Mouse (Mus musculus): ENCODE measurements around the gene Cacna1s. TPM values are rescaled to one million over a fixed set of nuclear protein-coding genes. Genes with fewer than 3 reads are reported as not detected.

Gene Cacna1s
- polyA plus RNA-seq, 1 experiment from 2014 or later = 0.45 TPM

DNA sequence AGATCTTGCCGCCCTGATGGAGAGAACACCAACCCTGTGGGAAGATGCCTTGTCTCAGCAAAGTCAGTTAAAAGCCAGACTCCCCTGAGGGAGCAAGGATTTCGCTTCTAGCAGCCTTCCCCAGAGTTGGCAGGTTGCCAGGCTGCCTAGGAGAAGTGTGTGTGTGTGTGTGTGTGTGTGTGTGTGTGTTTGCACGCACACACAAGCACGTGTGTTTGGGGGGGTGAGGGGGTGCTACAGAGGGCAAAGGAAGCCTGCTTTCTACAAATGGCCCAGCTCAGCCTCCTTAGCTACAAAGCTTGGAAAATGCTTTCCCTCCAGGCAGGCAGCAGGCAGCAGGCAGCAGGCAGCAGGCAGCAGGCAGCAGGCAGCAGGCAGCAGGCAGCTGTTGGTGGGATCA lies 85.0 kb downstream of the Cacna1s start:
- peak overlapping the region; percentile 29 for H3K4me2 ChIP-seq (ENCODE audit: low read length)
- no peaks in the 10 kb centered on the region for H3K36me3 ChIP-seq (ENCODE audit: control insufficient read depth, insufficient read depth, low read length)
- H3K9me3 ChIP-seq (ENCODE audit: control insufficient read depth, low read length) = no peaks in the 10 kb centered on the region
- peaks cover 62 to 73% of the 10 kb centered on the region in 2 experiments for H3K4me1 ChIP-seq (ENCODE audit: control insufficient read depth in 2 of 2, insufficient read depth in 2 of 2, low read length in 2 of 2)
- H3K27me3 ChIP-seq (ENCODE audit: control insufficient read depth, insufficient read depth, low read length) = no peaks in the 10 kb centered on the region; the same call in 1 of the 2 replicates
- no peak overlapping the region for H3K4me3 ChIP-seq (ENCODE audit: control insufficient read depth in 1 of 2, insufficient read depth in 1 of 2, low read depth in 1 of 2, low read length in 2 of 2)
- 0% methylated on average over 4 of the region's 4 CpGs for WGBS
- no peak for ATAC-seq (ENCODE audit: insufficient number of reproducible peaks, insufficient read depth, low FRiP score, low read depth)
- peak overlapping the region; percentile 14 to 69; a peak in 2 of 4 replicates for H3K27ac ChIP-seq (replicated peaks in 1 of 2; ENCODE audit: control insufficient read depth in 1 of 2, insufficient read depth in 1 of 2, low read depth in 2 of 2, low read length in 2 of 2)
- peak overlapping the region; percentile 45; the same call in 1 of the 2 replicates for H3K9ac ChIP-seq (ENCODE audit: low read length)

DNA sequence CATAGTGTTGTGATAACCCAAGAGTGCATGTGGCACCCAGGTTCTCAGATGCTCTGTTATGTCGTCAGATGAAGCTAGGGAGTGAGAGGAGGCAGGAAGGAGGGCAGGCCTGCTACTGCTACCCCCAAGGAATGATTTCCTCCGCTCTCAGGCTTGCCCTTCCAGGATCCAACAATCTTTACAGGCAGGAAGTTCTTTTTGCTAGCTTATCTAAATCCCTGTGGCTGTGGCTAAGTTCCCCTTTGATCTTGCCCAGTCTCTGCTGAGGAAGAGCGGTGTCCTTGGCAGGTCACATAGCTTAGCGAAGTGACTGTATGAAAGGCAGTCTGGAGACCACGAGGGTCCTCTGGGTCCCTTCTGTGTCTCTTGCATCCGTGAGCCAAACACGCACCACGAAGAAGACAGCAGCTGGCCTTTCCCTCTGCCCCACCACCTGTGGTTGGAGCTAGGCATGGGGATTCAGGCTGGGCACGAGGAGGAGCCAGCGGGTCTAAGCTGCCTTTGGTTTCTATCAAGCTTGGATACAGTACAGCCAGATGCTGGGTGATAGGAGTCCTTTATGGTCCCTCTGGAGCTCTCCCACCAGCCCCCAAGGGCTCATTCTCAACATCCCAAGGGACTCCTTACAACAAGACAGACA lies 85.8 kb downstream of the Cacna1s start:
- H3K4me3 ChIP-seq (ENCODE audit: control insufficient read depth in 1 of 2, insufficient read depth in 1 of 2, low read depth in 1 of 2, low read length in 2 of 2) = no peak overlapping the region
- no peak for ATAC-seq (ENCODE audit: insufficient number of reproducible peaks, insufficient read depth, low FRiP score, low read depth)

DNA sequence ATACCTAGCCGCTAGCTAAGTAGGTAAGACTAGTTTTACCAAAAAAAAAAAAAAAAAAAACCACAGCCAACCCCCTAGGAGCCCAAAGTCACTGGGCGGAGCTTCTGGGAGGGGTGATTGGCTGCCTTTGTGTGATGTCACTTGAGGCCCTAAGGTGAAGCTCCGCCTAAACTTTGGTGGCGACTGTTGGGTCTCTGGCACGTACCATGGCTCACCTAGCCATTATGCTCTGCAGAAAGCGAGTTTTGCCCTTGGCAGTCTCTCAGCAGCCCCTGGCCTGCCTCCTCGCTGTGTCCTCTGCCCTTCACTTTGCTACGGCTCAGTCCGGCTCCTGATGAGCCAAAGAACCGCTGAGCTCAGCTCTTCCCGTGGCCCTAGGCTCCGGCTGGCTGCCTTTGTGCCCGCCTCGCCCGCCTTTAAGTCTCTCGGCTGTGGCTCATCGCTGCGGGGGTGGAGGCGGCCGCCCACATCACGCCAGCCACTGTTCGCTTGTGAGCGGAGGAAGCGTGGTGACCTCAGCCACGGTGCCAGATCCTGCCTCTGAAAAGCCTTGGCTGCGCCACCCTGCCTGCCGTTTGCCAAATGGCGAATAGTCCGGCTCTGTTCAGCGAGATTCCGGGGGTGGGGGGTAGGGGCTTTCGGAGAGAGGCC lies 87.6 kb downstream of the Cacna1s start:
- Histone ChIP-seq H3K27me3 (ENCODE audit: control insufficient read depth, insufficient read depth, low read length) (no peaks in the 10 kb centered on the region), H3K4me3 (ENCODE audit: control insufficient read depth in 1 of 2, insufficient read depth in 1 of 2, low read depth in 1 of 2, low read length in 2 of 2) (peak overlapping the region; percentile 49 to 70), H3K36me3 (ENCODE audit: control insufficient read depth, insufficient read depth, low read length) (no peaks in the 10 kb centered on the region), H3K9me3 (ENCODE audit: control insufficient read depth, low read length) (no peaks in the 10 kb centered on the region), H3K27ac (replicated peaks in 1 of 2; ENCODE audit: control insufficient read depth in 1 of 2, insufficient read depth in 1 of 2, low read depth in 2 of 2, low read length in 2 of 2) (peak overlapping the region; percentile 65 to 88), H3K4me2 (ENCODE audit: low read length) (peak overlapping the region; percentile 79), H3K4me1 (ENCODE audit: control insufficient read depth in 2 of 2, insufficient read depth in 2 of 2, low read length in 2 of 2) (peaks cover 43 to 51% of the 10 kb centered on the region in 2 experiments), H3K9ac (ENCODE audit: low read length) (peak overlapping the region; percentile 77)
- under 1% methylated on average over 32 of the region's 32 CpGs for WGBS
- ATAC-seq (ENCODE audit: insufficient number of reproducible peaks, insufficient read depth, low FRiP score, low read depth) = peak; percentile 23; the same call in 1 of the 2 replicates

More for the DNA sequence above, 85.8 kb downstream of the Cacna1s start:
- no peaks in the 10 kb centered on the region for H3K27me3 ChIP-seq (ENCODE audit: control insufficient read depth, insufficient read depth, low read length)
- no peaks in the 10 kb centered on the region for H3K36me3 ChIP-seq (ENCODE audit: control insufficient read depth, insufficient read depth, low read length)
- peak overlapping the region; percentile 29 for H3K4me2 ChIP-seq (ENCODE audit: low read length)
- no peaks in the 10 kb centered on the region for H3K9me3 ChIP-seq (ENCODE audit: control insufficient read depth, low read length)
- H3K4me1 ChIP-seq (ENCODE audit: control insufficient read depth in 2 of 2, insufficient read depth in 2 of 2, low read length in 2 of 2) = peaks cover 59 to 65% of the 10 kb centered on the region in 2 experiments
- peak overlapping the region; percentile 69 to 79 for H3K27ac ChIP-seq (replicated peaks in 1 of 2; ENCODE audit: control insufficient read depth in 1 of 2, insufficient read depth in 1 of 2, low read depth in 2 of 2, low read length in 2 of 2)
- peak overlapping the region; percentile 45; the same call in 1 of the 2 replicates for H3K9ac ChIP-seq (ENCODE audit: low read length)
- 13% methylated on average over 10 of the region's 10 CpGs for WGBS

DNA sequence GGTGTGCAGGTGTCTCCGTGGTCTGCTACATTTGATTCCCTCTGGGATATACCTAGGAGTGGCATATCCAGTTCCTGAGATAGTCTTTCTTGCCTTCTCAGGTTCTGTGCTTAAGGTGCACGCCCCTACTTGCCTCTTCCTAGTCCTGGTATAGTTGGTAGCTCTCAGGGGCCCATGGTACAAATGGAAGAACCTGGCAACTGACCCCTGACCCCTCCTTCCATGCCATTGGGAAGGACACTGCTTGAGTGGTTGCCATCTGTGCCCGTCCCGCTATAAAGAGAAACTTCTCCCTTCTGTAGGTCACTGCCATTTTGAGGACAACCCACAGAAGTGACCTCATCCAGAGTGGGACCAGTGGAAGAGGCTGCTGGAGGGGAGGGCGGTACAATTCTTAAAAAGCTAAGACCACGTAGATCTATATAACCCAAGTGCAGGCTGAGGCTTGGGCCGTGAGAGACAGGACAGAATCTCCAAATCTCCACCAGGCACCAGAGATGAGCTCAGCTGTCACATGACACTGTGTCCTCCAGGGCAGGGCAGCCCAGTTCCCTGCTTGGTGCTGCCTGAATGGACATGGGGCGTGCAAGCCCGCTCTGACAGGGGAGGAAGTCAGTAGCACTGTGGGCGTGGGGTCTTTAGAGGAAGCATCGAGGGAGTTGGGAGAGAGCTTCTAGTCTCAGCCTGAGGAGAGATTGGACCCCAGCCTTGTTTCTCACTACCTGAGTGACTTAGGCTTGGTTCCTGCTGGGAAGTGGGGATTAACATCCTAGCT lies 88.8 kb downstream of the Cacna1s start:
- no peak for ATAC-seq (ENCODE audit: insufficient number of reproducible peaks, insufficient read depth, low FRiP score, low read depth)
- Histone ChIP-seq H3K9me3 (ENCODE audit: control insufficient read depth, low read length) (no peaks in the 10 kb centered on the region), H3K4me2 (ENCODE audit: low read length) (no peak overlapping the region), H3K4me1 (ENCODE audit: control insufficient read depth in 2 of 2, insufficient read depth in 2 of 2, low read length in 2 of 2) (peaks cover 38 to 43% of the 10 kb centered on the region in 2 experiments), H3K9ac (ENCODE audit: low read length) (no peak overlapping the region), H3K4me3 (ENCODE audit: control insufficient read depth in 1 of 2, insufficient read depth in 1 of 2, low read depth in 1 of 2, low read length in 2 of 2) (no peak overlapping the region), H3K27me3 (ENCODE audit: control insufficient read depth, insufficient read depth, low read length) (no peaks in the 10 kb centered on the region), H3K27ac (replicated peaks in 1 of 2; ENCODE audit: control insufficient read depth in 1 of 2, insufficient read depth in 1 of 2, low read depth in 2 of 2, low read length in 2 of 2) (no peak overlapping the region), H3K36me3 (ENCODE audit: control insufficient read depth, insufficient read depth, low read length) (no peaks in the 10 kb centered on the region)
- WGBS = 83% methylated on average over 11 of the region's 11 CpGs

DNA sequence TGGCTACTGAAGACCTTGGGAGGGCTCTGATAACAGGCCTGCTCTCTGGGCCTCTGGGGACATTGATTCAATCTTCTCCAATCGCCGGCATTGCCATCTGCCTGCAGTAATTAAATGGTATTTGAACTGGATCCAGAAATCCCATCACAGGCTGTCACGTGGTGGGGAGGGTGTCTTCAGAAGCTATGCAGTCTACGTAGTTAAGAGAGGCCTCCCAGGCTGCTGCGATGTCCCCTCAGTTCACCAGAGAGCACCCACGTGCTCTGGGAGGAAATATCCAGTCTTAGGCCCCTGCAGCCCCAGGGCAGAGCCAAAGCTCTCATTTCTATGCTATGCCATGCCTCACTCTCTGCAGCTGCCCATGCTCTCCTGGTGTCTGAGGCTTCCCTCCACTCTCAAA lies 89.8 kb downstream of the Cacna1s start:
- Histone ChIP-seq H3K4me3 (ENCODE audit: control insufficient read depth in 1 of 2, insufficient read depth in 1 of 2, low read depth in 1 of 2, low read length in 2 of 2) (no peak overlapping the region), H3K4me2 (ENCODE audit: low read length) (no peak overlapping the region), H3K9me3 (ENCODE audit: control insufficient read depth, low read length) (no peaks in the 10 kb centered on the region), H3K27me3 (ENCODE audit: control insufficient read depth, insufficient read depth, low read length) (no peaks in the 10 kb centered on the region), H3K9ac (ENCODE audit: low read length) (no peak overlapping the region), H3K27ac (replicated peaks in 1 of 2; ENCODE audit: control insufficient read depth in 1 of 2, insufficient read depth in 1 of 2, low read depth in 2 of 2, low read length in 2 of 2) (no peak overlapping the region), H3K36me3 (ENCODE audit: control insufficient read depth, insufficient read depth, low read length) (no peaks in the 10 kb centered on the region), H3K4me1 (ENCODE audit: control insufficient read depth in 2 of 2, insufficient read depth in 2 of 2, low read length in 2 of 2) (peaks cover 28 to 33% of the 10 kb centered on the region in 2 experiments)
- WGBS = 28% methylated on average over 6 of the region's 6 CpGs
- no peak for ATAC-seq (ENCODE audit: insufficient number of reproducible peaks, insufficient read depth, low FRiP score, low read depth)

DNA sequence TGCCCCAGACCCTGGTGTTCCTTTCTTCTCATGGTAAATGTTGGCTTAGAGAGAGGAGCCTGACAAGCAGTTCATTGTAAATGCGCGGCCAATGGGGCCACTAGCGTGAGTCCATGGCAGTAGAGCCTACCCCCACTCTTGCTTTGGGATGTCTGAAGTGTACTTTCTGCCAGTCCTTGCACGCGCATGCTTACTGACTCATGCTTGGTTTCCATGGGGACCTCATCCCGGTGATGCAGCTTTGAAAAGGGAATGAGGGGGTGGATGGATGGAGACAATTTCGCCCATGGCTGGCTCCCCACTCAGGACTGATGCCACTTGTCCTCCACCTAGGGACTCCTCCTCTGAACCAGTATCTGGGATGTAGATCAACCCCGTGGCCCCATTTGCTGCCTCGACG lies 91.0 kb downstream of the Cacna1s start:
- H3K4me2 ChIP-seq (ENCODE audit: low read length) = no peak overlapping the region
- H3K4me1 ChIP-seq (ENCODE audit: control insufficient read depth in 2 of 2, insufficient read depth in 2 of 2, low read length in 2 of 2) = peaks cover 17 to 21% of the 10 kb centered on the region in 2 experiments
- peaks cover 6% of the 10 kb centered on the region; the same call in 1 of the 2 replicates for H3K36me3 ChIP-seq (ENCODE audit: control insufficient read depth, insufficient read depth, low read length)
- H3K9ac ChIP-seq (ENCODE audit: low read length) = no peak overlapping the region
- H3K27me3 ChIP-seq (ENCODE audit: control insufficient read depth, insufficient read depth, low read length) = no peaks in the 10 kb centered on the region
- ATAC-seq (ENCODE audit: insufficient number of reproducible peaks, insufficient read depth, low FRiP score, low read depth) = no peak
- no peak overlapping the region for H3K27ac ChIP-seq (replicated peaks in 1 of 2; ENCODE audit: control insufficient read depth in 1 of 2, insufficient read depth in 1 of 2, low read depth in 2 of 2, low read length in 2 of 2)
- WGBS = 84% methylated on average over 10 of the region's 10 CpGs
- H3K9me3 ChIP-seq (ENCODE audit: control insufficient read depth, low read length) = no peaks in the 10 kb centered on the region
- H3K4me3 ChIP-seq (ENCODE audit: control insufficient read depth in 1 of 2, insufficient read depth in 1 of 2, low read depth in 1 of 2, low read length in 2 of 2) = no peak overlapping the region

DNA sequence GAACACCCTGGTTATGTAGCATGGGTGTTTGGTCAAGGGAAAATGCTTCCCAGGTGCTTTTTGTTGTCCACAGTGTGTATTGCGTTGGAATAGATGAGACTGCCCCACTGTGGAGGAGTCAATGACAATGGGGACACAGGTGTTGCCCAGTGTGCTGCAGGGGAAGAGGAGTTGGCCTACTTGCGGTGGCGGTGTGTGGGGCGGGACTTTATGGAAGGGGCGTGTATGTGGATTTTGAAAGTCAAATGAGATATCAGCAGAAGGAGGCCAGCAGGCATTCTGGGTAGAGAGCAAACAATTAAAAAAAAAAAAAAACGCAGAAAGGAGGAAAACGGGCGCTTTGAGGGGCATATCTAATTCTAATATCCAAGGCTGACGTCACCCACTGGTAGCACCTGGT lies 97.2 kb downstream of the Cacna1s start:
- Histone ChIP-seq H3K27ac (replicated peaks in 1 of 2; ENCODE audit: control insufficient read depth in 1 of 2, insufficient read depth in 1 of 2, low read depth in 2 of 2, low read length in 2 of 2) (no peak overlapping the region), H3K4me1 (ENCODE audit: control insufficient read depth in 2 of 2, insufficient read depth in 2 of 2, low read length in 2 of 2) (no peaks in the 10 kb centered on the region; a peak in 1 of 4 replicates), H3K36me3 (ENCODE audit: control insufficient read depth, insufficient read depth, low read length) (peaks cover 20% of the 10 kb centered on the region), H3K27me3 (ENCODE audit: control insufficient read depth, insufficient read depth, low read length) (no peaks in the 10 kb centered on the region), H3K9ac (ENCODE audit: low read length) (no peak overlapping the region), H3K9me3 (ENCODE audit: control insufficient read depth, low read length) (no peaks in the 10 kb centered on the region), H3K4me3 (ENCODE audit: control insufficient read depth in 1 of 2, insufficient read depth in 1 of 2, low read depth in 1 of 2, low read length in 2 of 2) (no peak overlapping the region), H3K4me2 (ENCODE audit: low read length) (no peak overlapping the region)
- 93% methylated on average over 9 of the region's 9 CpGs for WGBS
- ATAC-seq (ENCODE audit: insufficient number of reproducible peaks, insufficient read depth, low FRiP score, low read depth) = no peak

Data from heart, embryonic 14.5 days (tissue).